Mouse (Mus musculus) liver, embryonic 14.5 days (tissue): ENCODE measurements around the gene Ddx46.

Experiments
- CTCF ChIP-seq: IDR thresholded peaks from 2 replicates; pipeline ENCODE4 v1.5.1; 2016; ENCODE audit warnings: antibody characterized with exemption, low read depth, control low read depth
- EP300 ChIP-seq: IDR thresholded peaks from 2 replicates; pipeline ENCODE4 v1.6.1; 2016; ENCODE audit warnings: antibody characterized with exemption, low read depth

- TF ChIP-seq EP300 (no peak), CTCF (no peak)
Observed at GRCm38 (mm10) chr13:55712846-55713245, 78.0 kb downstream of the Ddx46 start.
